8 mouse cellular contexts compared by ENCODE assay signal in the genomic region with DNA sequence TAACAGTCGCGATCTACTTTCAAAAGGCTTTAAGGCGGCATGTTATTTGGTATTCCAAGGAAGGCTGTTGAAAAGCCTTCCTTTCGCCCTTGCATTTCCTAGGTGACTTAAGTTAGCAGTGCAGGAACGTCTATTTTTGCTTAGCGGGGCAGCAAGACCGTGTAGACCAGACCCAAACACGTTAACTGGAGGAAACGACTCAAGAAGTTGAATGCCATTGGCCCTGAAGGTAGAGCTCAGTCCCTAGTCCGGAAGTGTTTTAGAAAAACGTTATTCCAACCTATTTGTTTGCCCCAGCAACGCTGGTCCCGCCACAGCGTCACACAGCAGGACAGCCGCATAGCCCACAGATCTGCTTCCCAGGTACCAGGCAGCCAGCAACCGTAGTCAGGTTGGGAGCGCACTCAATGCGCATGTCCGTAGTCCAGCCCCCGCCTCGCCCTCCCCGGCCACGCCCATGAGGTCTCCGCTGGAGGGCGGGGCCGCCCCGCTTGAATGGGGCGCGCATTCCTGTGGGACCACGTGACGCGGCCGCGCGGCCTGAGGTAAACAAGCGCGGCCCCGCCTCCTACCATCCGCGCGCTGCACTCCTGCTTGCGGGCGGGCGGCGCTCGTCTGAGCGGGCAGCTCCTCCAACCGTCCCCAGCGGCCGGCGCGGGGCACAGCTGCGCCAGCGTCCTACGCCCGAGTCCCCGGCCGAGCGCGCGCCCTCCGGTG. TPM values are rescaled to one million over a fixed set of nuclear protein-coding genes. Genes with fewer than 3 reads are reported as not detected.
DNase-seq lines count a peak whose midpoint lies in the region; ATAC-seq lines count a peak whose summit lies in the region.

Otud1 (plus strand) TSS at position 595 of the 717 bp plus-strand sequence.

- WGBS in heart, embryonic 12.5 days, result under 1% methylated on average over 62 of the region's 62 CpGs
- WGBS in kidney, embryonic 16.5 days, result 1% methylated on average over 49 of the region's 62 CpGs

- no peaks in the 10 kb centered on the region for H3K9me3 ChIP-seq in heart, embryonic 12.5 days (replicated peaks)
- no peaks in the 10 kb centered on the region for H3K9me3 ChIP-seq in kidney, embryonic 16.5 days (ENCODE audit: low read length)

- peak within 1 kb of the TSS; percentile 96 for H3K9ac ChIP-seq in heart, embryonic 12.5 days
- peak within 1 kb of the TSS; percentile 84 for H3K9ac ChIP-seq in kidney, embryonic 16.5 days (replicated peaks; ENCODE audit: low read length)

- peak within 1 kb of the TSS; percentile 98 for H3K27ac ChIP-seq in heart, embryonic 12.5 days (ENCODE audit: poor library complexity, severe bottlenecking)
- H3K27ac ChIP-seq in kidney, embryonic 16.5 days (ENCODE audit: low read length), result peak within 1 kb of the TSS; percentile 87

- H3K4me2 ChIP-seq in heart, embryonic 12.5 days, result peak within 1 kb of the TSS; percentile 82
- peak within 1 kb of the TSS; percentile 88 for H3K4me2 ChIP-seq in kidney, embryonic 16.5 days (replicated peaks; ENCODE audit: low read depth, low read length)

- peaks cover 8% of the 10 kb centered on the region for H3K4me1 ChIP-seq in heart, embryonic 12.5 days (replicated peaks)
- H3K4me1 ChIP-seq in kidney, embryonic 16.5 days (ENCODE audit: insufficient read depth, low read length), result peaks cover 7% of the 10 kb centered on the region

- no peaks in the 10 kb centered on the region for H3K36me3 ChIP-seq in heart, embryonic 12.5 days
- no peaks in the 10 kb centered on the region for H3K36me3 ChIP-seq in kidney, embryonic 16.5 days (ENCODE audit: insufficient read depth, low read length)

- H3K4me3 ChIP-seq in heart, embryonic 12.5 days, result peak within 1 kb of the TSS; percentile 89
- H3K4me3 ChIP-seq in kidney, embryonic 16.5 days (ENCODE audit: low read length), result peak within 1 kb of the TSS; percentile 77

- ATAC-seq in heart, embryonic 12.5 days (ENCODE audit: insufficient number of reproducible peaks, low FRiP score), result peak; percentile 97
- peak; percentile 99 for ATAC-seq in kidney, embryonic 16.5 days (ENCODE audit: low FRiP score, low TSS enrichment)

- 0 out of 2 replicates have a peak, but pooled peaks cover 3% of the 10 kb centered on the region for H3K27me3 ChIP-seq in heart, embryonic 12.5 days (replicated peaks)
- peaks cover 12% of the 10 kb centered on the region for H3K27me3 ChIP-seq in kidney, embryonic 16.5 days (ENCODE audit: insufficient read depth, low read length)

- peak; percentile 98 for DNase-seq in CD4-positive helper T cell, adult 2 months (ENCODE audit: low read depth, low spot score)
- DNase-seq in c-Kit-negative CD71-positive TER-119-positive erythroid progenitor cells, embryonic 14.5 days (ENCODE audit: low read depth, low spot score), result peak; percentile 86
- DNase-seq in fat pad, adult 2 months (ENCODE audit: extremely low read depth, low read depth, low spot score), result peak; percentile 26
- DNase-seq in liver, result peak; percentile 97
- DNase-seq in monocyte, adult 2 months (ENCODE audit: low read depth in 1 of 2, low spot score in 2 of 2), result peak; percentile 75 to 88
- DNase-seq in spleen, postnatal 14 days (ENCODE audit: low spot score in 2 of 2), result peak; percentile 93 to 95

RNA-seq across cellular contexts. Expression of gene Otud1, which starts in this region (rescaled TPM):
- 11.6 and 12.3 TPM in 2 replicates for polyA plus RNA-seq in heart, embryonic 12.5 days (2016; fragmentation: Nextera tagmentation; extraction: Ambion mirVana)
- 1.4 TPM in 2 replicates for polyA plus RNA-seq in kidney, embryonic 16.5 days (2015; fragmentation: Nextera tagmentation; extraction: Ambion mirVana)

Comparison
In these comparisons a context has a peak if more than half of its experiments do, and no peak if none do; other contexts are left out.
1. Peak in every context shown above with its lines: DNase-seq, ATAC-seq, H3K4me3 ChIP-seq and H3K27ac ChIP-seq.
2. DNase-seq: peak in every context shown above with its lines; median percentile 98 in CD4-positive helper T cell, adult 2 months; 97 in liver; 94 in spleen, postnatal 14 days; 86 in c-Kit-negative CD71-positive TER-119-positive erythroid progenitor cells, embryonic 14.5 days; 82 in monocyte, adult 2 months; 26 in fat pad, adult 2 months.